Mouse (Mus musculus): ENCODE measurements at regions not wholly inside any gene's neighbourhood (a gene's known extent, or its start where the extent isn't known, plus 50 kb on each side); places are given as distances from the start of the nearest gene placed in this dataset.
"Not testable (repeated sequence)": the region's sequence is repeated elsewhere in the genome, so short reads cannot be mapped to it uniquely, and the experiment has no call there.

- DNase-seq (ENCODE audit: low read depth, low spot score): no peak
Observed at GRCm38 (mm10) chr11:113129192-113129591, 347.2 kb downstream of the Sox9 start.

GRCm38 (mm10) chr11:113129975-113130374 is 348.0 kb downstream of the Sox9 start:
- DNase-seq (ENCODE audit: low read depth, low spot score): no peak

GRCm38 (mm10) chr11:113132078-113133064 is 350.3 kb downstream of the Sox9 start:
- DNase-seq (ENCODE audit: low read depth, low spot score): no peak

DNA sequence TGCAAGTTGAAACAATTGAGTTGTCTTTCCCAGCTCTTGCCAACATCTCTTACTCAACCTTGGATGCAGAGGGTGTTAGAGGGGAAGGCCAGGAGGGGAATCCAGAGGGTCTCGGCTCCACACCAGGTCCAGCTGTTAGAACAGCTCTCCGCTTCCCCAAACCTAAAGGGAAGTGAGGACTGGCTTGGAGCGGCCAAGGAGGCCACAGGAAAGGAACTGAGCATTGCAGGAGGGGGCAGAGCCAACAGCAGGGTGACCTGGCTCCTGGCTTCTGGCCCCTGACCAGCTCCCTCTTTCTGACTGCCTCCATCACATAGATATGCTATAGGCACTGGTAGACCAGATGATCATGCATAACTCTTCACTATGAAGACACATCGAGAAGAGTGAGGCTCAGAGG is 351.4 kb downstream of the Sox9 start:
- no peak for DNase-seq (ENCODE audit: low read depth, low spot score)

DNA sequence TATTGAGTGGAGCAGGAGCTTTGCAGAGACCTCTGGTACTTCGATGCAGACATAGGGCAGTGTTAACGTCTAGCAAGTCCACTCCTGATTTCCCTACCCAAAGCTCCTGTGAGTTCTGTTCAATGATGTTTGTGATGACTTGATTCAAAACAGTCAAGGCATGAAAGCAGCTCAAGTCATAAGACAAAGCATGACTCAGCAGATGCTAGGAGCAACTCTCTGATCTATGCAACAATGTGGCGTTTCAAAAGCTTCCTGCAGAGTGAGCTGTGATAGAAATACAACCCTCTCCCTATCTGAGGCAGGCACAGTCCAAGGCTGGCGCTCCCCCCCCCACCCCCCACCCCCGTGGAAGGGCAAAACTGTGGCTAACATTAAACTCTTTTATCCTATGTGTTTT is 353.2 kb downstream of the Sox9 start:
- DNase-seq (ENCODE audit: low read depth, low spot score): no peak

DNA sequence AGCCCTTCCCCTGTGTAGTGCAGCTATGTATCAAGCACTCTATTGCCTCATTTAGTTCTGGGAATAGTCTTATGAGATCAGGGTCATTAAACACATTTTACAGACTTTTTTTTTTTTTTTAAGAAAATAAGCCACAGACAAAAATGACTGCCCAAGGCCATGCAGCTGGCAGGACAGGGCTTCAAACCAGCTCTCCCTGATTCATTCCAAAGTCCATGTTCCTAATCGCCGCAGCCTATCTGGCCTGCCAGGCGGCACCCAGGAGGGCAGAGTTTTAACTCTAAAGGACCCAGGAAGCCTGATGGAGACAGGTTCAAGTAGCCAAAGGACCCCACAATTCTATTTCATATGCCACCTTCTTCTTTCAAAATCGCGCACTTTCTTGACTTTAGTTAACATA is 356.4 kb downstream of the Sox9 start:
- DNase-seq (ENCODE audit: low read depth, low spot score): no peak

DNA sequence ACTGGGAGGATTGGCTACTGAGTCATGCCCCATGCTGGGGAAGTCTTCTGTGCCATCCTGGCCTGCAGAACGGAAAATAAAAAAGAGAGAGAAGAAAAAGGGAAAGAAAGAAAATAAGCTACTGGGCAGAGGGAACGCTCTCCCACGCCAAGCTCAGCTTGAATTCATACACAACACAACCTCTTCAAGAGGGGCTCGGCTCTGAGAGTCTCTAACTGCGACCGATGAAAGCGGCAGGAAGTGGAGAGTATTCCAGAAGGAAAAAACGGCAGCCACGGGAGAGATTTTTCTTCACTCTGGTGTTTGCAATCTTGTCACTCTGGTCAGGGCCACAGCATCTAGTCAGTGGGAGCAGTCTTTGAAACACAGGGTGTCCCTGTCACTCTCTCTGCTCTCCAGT is 358.6 kb downstream of the Sox9 start:
- DNase-seq (ENCODE audit: low read depth, low spot score): no peak

DNA sequence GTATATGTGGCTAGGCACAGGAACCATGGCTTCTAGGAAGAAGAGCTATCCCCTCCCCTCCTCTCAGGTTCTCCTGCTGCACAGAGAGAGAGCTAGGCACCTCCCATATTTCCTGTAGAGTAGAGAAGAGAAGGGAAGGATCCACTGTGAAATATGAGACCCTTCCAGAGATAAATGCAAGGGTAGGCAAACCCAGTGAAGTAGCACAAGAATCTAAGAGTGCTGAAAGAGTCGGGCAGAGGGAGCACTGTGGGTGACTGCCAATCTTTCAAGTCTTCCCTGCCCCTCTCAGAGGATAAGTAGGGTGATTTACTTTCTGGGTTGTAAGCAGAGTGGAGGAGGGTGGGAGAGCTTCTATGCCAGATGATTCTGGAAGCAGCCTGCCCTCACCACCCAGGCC is 360.8 kb downstream of the Sox9 start:
- DNase-seq (ENCODE audit: low read depth, low spot score): no peak

- no peak for DNase-seq (ENCODE audit: low read depth, low spot score)
Observed at GRCm38 (mm10) chr11:113143839-113144627, 362.0 kb downstream of the Sox9 start.

DNA sequence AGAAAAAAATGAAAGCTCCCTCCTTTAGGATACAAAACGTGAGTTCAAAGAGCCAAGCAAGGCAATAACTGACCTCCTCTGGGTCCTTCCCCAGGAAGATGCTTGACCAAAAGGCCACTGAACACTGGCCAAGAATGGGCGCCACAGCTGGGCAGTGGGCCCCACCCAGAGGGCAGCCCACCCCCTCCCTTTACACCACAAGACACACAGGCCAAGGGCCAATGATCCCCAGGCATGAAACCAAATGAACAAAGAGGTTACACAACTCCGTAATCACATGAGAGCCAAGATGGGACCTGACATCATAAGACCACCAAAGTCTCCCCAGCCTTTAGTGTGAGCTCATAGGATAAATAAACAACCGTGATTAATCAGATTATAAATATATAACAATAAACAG is 363.7 kb downstream of the Sox9 start:
- no peak for DNase-seq (ENCODE audit: low read depth, low spot score)

- no peak for DNase-seq (ENCODE audit: low read depth, low spot score)
Observed at GRCm38 (mm10) chr11:113146762-113147161, 364.7 kb downstream of the Sox9 start.

DNA sequence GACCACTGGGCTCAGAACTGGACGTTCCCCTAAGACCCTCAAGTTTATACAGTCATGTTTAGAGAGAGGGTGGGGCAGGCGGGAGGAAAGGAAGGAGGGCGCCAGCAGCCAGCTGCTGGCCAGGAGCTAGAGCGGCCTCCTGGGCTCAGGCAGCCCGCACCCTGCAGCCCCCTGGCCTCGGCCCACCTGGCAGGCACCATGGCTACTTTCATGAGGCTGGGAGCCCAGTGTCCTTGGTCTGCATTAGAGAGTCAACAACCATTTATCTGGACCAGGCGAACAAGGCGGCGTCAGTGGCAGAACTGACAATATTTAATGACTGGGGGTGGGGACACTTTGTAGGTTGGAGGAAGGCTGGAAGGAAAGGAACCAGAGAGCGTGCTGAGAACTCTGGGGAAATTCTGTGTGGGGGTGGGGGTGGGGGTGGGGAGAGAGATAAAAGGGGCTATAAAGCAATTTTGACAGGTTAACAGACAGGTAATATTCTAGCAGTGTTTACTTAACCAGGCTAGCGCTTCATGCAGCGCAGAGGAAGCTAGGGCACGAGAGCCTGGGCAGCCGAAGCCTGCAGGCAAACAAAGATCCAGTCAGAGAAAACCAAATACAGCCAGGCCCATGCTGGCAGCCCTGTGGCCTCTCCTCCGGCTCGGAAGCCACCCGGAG is 365.6 kb downstream of the Sox9 start:
- no peak for DNase-seq (ENCODE audit: low read depth, low spot score)

DNA sequence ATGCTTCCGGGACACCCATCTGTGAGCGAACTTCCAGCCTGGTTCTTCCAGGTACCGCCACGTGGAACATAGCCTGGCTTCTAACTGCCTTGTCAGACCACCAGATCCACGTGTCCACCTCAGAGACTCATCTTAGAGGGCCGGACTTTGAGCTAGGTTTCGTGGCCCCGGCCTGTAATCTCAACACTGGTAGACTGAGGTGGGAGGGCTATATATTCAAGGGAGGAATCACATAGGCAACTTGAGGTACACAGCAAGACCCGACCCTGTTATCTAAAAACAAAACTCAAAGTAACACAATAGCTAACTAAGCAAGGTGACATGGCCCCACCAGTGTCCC is 366.1 kb downstream of the Sox9 start:
- DNase-seq (ENCODE audit: low read depth, low spot score): no peak

DNA sequence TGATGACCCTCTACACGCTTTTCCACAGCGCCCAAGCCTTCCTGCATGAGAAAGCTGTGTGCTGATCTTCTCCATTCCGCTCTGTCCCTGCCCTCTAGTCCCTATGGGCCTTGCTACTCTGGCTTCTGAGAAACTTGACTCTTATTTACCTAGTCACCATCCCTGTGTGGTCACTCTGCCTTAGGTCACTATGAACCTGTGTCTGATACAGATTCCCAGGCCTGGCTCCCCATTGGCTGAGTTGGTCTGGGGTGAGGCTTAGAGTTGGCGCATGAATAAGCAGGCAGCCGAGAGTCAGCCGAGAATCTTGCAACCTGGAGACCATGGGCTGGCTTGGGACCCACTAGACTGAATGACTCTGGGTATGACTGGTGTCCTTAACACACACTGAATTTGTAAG is 373.5 kb downstream of the Sox9 start:
- DNase-seq (ENCODE audit: low read depth, low spot score): no peak

DNA sequence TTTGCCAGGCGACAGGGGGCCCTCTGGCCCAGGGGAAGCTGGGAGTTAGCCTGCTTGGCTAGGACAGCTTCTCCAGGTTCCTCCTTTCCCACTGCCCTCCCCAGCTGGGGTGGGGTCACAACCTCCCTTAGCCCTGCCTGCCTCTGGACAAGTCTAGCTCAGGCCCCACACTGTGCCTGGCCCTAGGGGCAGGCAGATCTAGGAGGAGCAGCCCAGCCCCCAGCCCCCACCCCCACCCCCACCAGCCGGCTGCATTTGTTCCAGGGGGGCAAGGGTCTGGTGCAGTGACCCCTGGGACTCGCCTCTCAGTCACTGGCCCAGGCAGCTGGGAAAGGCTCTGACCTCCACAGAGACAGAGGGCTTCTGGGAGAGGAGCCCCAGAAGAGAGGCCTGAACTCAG is 381.9 kb downstream of the Sox9 start:
- DNase-seq (ENCODE audit: low read depth, low spot score): no peak

GRCm38 (mm10) chr11:113164510-113164909 is 382.5 kb downstream of the Sox9 start:
- DNase-seq (ENCODE audit: low read depth, low spot score): no peak

DNA sequence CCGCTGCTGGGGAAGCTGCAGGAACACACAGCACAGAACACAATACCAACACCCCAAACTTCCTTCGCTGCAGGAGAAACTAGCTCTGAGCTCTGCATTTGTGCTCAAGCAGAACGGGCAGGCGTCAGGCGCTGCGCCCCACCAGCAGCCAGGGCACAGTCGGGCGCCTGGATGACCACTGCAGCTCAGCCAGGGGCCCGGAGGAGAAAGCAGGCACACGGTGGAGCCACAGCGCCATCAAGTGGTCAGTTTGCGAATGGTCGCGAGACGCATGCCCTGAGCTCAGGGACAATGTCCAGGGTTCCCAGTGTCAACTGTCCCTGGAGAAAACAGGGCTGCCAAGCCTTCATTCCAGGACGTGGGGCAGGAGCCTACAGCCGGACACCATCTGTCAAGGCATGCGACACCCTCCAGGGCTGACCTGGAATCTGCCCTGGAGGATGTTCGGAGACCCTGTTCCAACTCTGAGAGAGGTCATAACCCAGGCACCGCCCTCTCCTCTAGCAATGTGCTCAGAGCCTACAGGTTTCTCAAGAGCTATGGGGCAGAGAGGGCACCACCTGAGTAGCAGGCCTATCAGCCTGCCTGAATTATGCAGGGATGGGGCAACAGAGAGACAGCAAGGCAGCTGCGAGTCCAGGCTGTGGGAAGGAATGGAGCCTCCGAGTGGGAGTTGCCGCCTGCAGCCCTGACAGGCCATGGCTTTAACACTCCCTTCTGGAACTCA is 383.2 kb downstream of the Sox9 start:
- DNase-seq (ENCODE audit: low read depth, low spot score): peak; percentile 86

DNA sequence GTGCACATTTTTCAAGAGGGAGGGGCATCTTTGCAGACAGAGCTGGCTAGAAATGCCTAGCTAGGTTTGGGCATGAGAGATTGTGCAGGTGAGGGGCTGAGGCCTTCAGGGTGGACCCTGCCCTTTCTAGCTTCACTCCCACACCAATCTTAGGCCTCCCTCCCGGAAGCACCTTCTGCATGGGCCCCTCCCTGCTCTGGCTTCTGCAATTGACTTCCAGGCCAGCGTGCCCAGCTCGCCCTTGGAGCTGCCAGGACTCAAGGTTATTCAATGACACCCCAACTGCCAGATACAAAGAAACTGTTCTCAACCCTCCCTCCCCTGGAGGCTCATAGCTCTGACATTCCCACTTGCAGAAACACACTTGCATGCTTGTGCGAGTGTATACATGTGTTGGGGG is 384.5 kb downstream of the Sox9 start:
- no peak for DNase-seq (ENCODE audit: low read depth, low spot score)

DNA sequence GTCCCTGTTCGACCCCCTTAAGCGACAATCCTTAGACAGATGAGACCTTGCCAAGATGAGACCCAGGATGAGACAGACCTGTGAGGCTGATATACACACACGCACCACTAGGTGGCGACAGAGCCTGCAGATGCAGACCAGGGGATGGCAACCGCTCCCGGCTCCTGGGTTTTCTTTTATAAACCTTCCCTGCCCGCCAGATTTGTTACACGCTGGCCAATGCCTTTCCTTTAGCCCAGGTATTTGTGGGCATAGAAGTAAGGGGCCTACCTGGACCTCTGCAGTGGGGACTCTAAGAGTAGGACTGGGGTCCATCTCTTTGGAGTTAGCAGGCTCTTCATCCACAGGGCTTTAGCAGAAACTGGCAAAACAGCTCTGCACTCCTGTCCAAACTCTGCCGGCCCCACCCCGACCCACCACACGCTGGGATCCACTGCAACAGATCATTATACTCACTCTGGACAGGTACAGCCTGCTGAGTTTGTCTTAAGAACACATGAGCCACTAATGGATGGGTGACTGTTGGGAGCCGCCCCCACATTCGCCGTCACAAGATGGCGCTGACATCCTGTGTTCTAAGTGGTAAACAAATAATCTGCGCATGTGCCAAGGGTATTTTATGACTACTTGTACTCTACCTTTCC is 390.6 kb downstream of the Sox9 start:
- DNase-seq (ENCODE audit: low read depth, low spot score): peak; percentile 67

DNA sequence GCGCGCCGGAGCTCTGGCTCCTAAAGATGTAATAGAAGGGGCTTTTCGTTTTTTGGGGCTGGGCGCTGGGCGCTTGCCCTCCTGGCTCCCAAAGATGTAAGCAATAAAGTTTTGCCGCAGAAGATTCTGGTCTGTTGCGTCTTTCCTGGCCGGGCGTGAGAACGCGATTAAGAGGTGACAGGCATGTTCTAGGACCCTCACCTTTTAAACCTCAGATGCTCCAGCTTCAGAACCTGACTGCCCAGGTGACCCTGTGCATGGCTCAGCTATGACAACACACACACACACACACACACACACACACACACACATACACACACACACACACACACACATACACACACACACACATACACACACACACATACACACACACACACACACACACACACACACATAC is 391.3 kb downstream of the Sox9 start:
- not testable (repeated sequence) for DNase-seq (ENCODE audit: low read depth, low spot score)

DNA sequence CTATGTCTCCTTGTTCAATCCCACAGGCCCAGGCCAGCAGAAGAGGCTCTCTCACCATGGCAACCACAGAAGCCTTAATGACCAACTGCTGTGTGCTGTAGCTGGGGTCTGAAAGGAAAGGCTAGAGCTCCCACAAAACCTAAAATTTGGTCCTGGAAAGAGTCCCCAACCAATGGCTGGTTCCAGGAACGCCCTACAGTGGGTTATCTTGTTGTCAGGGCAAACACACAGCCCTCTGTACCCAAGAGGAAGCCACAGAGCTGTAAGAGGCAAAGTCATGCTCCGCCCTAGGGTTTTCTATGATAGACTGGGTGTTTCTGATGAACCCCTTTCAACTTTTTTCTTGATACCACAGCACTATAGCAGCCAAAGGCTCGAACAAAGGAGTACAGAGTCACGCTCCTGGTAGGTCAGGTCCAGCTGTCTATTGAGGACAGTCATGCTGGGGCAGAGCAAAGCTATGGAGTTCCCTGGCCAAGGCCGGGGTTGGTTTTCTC is 392.0 kb downstream of the Sox9 start:
- DNase-seq (ENCODE audit: low read depth, low spot score): no peak
